Mouse (Mus musculus): Measurements from ENCODE around the gene Ttc7. TPM values are rescaled to one million over a fixed set of nuclear protein-coding genes. Genes with fewer than 3 reads are reported as not detected.

Ttc7 gene
- total and polyA plus RNA-seq, 3 experiments, result 22.8 to 42.4 TPM; not detected in 1

- H3K9ac ChIP-seq (ENCODE audit: control insufficient read depth, low read depth, low read length, poor library complexity, severe bottlenecking), result no peak overlapping the region
- H3K79me2 ChIP-seq (ENCODE audit: control insufficient read depth, insufficient read depth, low read length, poor library complexity), result no peaks in the 10 kb centered on the region
- DNase-seq (ENCODE audit: low read depth, low spot score), result no peak
- no peak for TF ChIP-seq SMC3 (IDR thresholded peaks at IDR 0.05; ENCODE audit: low read depth, low read length)
- no peak for TF ChIP-seq CHD1 (IDR thresholded peaks at IDR 0.05; ENCODE audit: low read depth, low read length)
- TF ChIP-seq TBP (IDR thresholded peaks at IDR 0.05; ENCODE audit: low read depth, low read length), result no peak
- TF ChIP-seq GATA1 (IDR thresholded peaks at IDR 0.05; ENCODE audit: low read depth, low read length), result no peak
- TF ChIP-seq MAX (IDR thresholded peaks at IDR 0.05; ENCODE audit: low read length), result no peak
- TF ChIP-seq RAD21 (IDR thresholded peaks at IDR 0.05; ENCODE audit: low read depth, low read length), result no peak
- TF ChIP-seq BHLHE40 (IDR thresholded peaks at IDR 0.05; ENCODE audit: borderline replicate concordance, low read depth, low read length), result no peak
- TF ChIP-seq ZKSCAN1 (IDR thresholded peaks at IDR 0.05; ENCODE audit: low read depth, low read length), result no peak
- no peak for TF ChIP-seq SIN3A (IDR thresholded peaks at IDR 0.05; ENCODE audit: low read length)
- TF ChIP-seq USF2 (IDR thresholded peaks at IDR 0.05; ENCODE audit: borderline replicate concordance in 1 of 2, insufficient read depth in 1 of 2, low read depth in 1 of 2, low read length in 2 of 2), result no peak
- TF ChIP-seq MYB (IDR thresholded peaks at IDR 0.05; ENCODE audit: low read depth, low read length), result no peak
- TF ChIP-seq USF1 (IDR thresholded peaks at IDR 0.05; ENCODE audit: low read depth, low read length), result no peak
- no peak for TF ChIP-seq JUND (IDR thresholded peaks at IDR 0.05; ENCODE audit: low read depth, low read length)
- no peak overlapping the region for H3K4me3 ChIP-seq (ENCODE audit: control insufficient read depth in 1 of 2, insufficient read depth in 1 of 2, low read depth in 2 of 2, low read length in 2 of 2)
- peaks cover 0 to 3% of the 10 kb centered on the region in 2 experiments; a peak in 2 of 4 replicates for H3K36me3 ChIP-seq (ENCODE audit: control insufficient read depth in 1 of 2, insufficient read depth in 2 of 2, low read length in 2 of 2)
- no peak overlapping the region for H3K27ac ChIP-seq (ENCODE audit: control insufficient read depth, low read depth, low read length)
- H3K27me3 ChIP-seq (ENCODE audit: control insufficient read depth in 1 of 2, insufficient read depth in 2 of 2, low read length in 2 of 2), result no peaks in the 10 kb centered on the region
- H3K9me3 ChIP-seq (replicated peaks; ENCODE audit: insufficient read depth, low read length), result no peaks in the 10 kb centered on the region
- H3K4me1 ChIP-seq (ENCODE audit: control insufficient read depth in 1 of 2, insufficient read depth in 2 of 2, low read length in 2 of 2), result peaks cover 4 to 8% of the 10 kb centered on the region in 2 experiments; a peak in 3 of 4 replicates
These were observed 103.1 kb downstream of the Ttc7 start for GRCm38 (mm10) chr17:87385835-87386234.

GRCm38 (mm10) chr17:87387068-87387467 is 104.4 kb downstream of the Ttc7 start:
- H3K79me2 ChIP-seq (ENCODE audit: control insufficient read depth, insufficient read depth, low read length, poor library complexity), result no peaks in the 10 kb centered on the region
- H3K27me3 ChIP-seq (ENCODE audit: control insufficient read depth in 1 of 2, insufficient read depth in 2 of 2, low read length in 2 of 2), result no peaks in the 10 kb centered on the region
- no peak overlapping the region for H3K4me3 ChIP-seq (ENCODE audit: control insufficient read depth in 1 of 2, insufficient read depth in 1 of 2, low read depth in 2 of 2, low read length in 2 of 2)
- peak; percentile 58 for DNase-seq (ENCODE audit: low read depth, low spot score)
- no peaks in the 10 kb centered on the region for H3K9me3 ChIP-seq (replicated peaks; ENCODE audit: insufficient read depth, low read length)
- no peak overlapping the region for H3K9ac ChIP-seq (ENCODE audit: control insufficient read depth, low read depth, low read length, poor library complexity, severe bottlenecking)
- H3K4me1 ChIP-seq (ENCODE audit: control insufficient read depth in 1 of 2, insufficient read depth in 2 of 2, low read length in 2 of 2), result peaks cover 7 to 12% of the 10 kb centered on the region in 2 experiments; a peak in 3 of 4 replicates
- no peak overlapping the region for H3K27ac ChIP-seq (ENCODE audit: control insufficient read depth, low read depth, low read length)
- peaks cover 0 to 6% of the 10 kb centered on the region in 2 experiments; a peak in 2 of 4 replicates for H3K36me3 ChIP-seq (ENCODE audit: control insufficient read depth in 1 of 2, insufficient read depth in 2 of 2, low read length in 2 of 2)
- TF ChIP-seq CHD2 (IDR thresholded peaks at IDR 0.05; ENCODE audit: low read length) (no peak), RAD21 (IDR thresholded peaks at IDR 0.05; ENCODE audit: low read depth, low read length) (no peak), USF2 (IDR thresholded peaks at IDR 0.05; ENCODE audit: borderline replicate concordance in 1 of 2, insufficient read depth in 1 of 2, low read depth in 1 of 2, low read length in 2 of 2) (no peak), USF1 (IDR thresholded peaks at IDR 0.05; ENCODE audit: low read depth, low read length) (peak; percentile 51), ZKSCAN1 (IDR thresholded peaks at IDR 0.05; ENCODE audit: low read depth, low read length) (no peak), GABPA (IDR thresholded peaks at IDR 0.05; ENCODE audit: low read depth, low read length) (no peak), TBP (IDR thresholded peaks at IDR 0.05; ENCODE audit: low read depth, low read length) (no peak), NRF1 (IDR thresholded peaks at IDR 0.05; ENCODE audit: insufficient read depth, low read depth, low read length, poor library complexity, severe bottlenecking) (no peak), CTCF (IDR thresholded peaks at IDR 0.05 in 2 of 3, conservative IDR thresholded peaks at IDR 0.05 in 1 of 3; ENCODE audit: control insufficient read depth in 1 of 3, insufficient read depth in 1 of 3, low read depth in 2 of 3, low read length in 3 of 3, poor library complexity in 1 of 3, severe bottlenecking in 1 of 3) (no peak), POLR2AphosphoS5 (IDR thresholded peaks at IDR 0.05; ENCODE audit: borderline replicate concordance, low read depth, low read length) (no peak), POLR2AphosphoS2 (IDR thresholded peaks at IDR 0.05; ENCODE audit: low read length) (no peak), RCOR1 (IDR thresholded peaks at IDR 0.05; ENCODE audit: low read depth, low read length) (no peak), MAFK (IDR thresholded peaks at IDR 0.05; ENCODE audit: borderline replicate concordance, low read depth, low read length) (no peak), MAX (IDR thresholded peaks at IDR 0.05; ENCODE audit: low read length) (peak; percentile 80), NELFE (IDR thresholded peaks at IDR 0.05; ENCODE audit: low read depth, low read length) (no peak), ELF1 (IDR thresholded peaks at IDR 0.05; ENCODE audit: low read depth, low read length) (no peak), MAZ (IDR thresholded peaks at IDR 0.05; ENCODE audit: low read depth, low read length) (no peak), EP300 (IDR thresholded peaks at IDR 0.05; ENCODE audit: low read depth in 1 of 2, low read length in 2 of 2) (peak; percentile 14 to 19; a peak in 1 of 4 replicates), ETS1 (IDR thresholded peaks at IDR 0.05; ENCODE audit: low read depth, low read length) (peak; percentile 39; the same call in 1 of the 2 replicates), MYB (IDR thresholded peaks at IDR 0.05; ENCODE audit: low read depth, low read length) (no peak), SMC3 (IDR thresholded peaks at IDR 0.05; ENCODE audit: low read depth, low read length) (peak; percentile 7; the same call in 1 of the 2 replicates), HCFC1 (IDR thresholded peaks at IDR 0.05; ENCODE audit: low read depth, low read length) (no peak), UBTF (IDR thresholded peaks at IDR 0.05; ENCODE audit: borderline replicate concordance, insufficient read depth, low read depth, low read length) (no peak), MYC (IDR thresholded peaks at IDR 0.05; ENCODE audit: low read depth, low read length) (no peak), JUND (IDR thresholded peaks at IDR 0.05; ENCODE audit: low read depth, low read length) (no peak), MXI1 (IDR thresholded peaks at IDR 0.05; ENCODE audit: low read depth, low read length) (peak; percentile 52)

All from MEL (cell line).